Mouse (Mus musculus): ENCODE results near the gene Siae. TPM values are rescaled to one million over a fixed set of nuclear protein-coding genes. Genes with fewer than 3 reads are reported as not detected.
A peak's percentile ranks its signal among the peaks of the same experiment; 100 is the strongest.

The Siae gene
- polyA plus RNA-seq, 1 experiment from 2014 or later = 5.5 TPM

DNA sequence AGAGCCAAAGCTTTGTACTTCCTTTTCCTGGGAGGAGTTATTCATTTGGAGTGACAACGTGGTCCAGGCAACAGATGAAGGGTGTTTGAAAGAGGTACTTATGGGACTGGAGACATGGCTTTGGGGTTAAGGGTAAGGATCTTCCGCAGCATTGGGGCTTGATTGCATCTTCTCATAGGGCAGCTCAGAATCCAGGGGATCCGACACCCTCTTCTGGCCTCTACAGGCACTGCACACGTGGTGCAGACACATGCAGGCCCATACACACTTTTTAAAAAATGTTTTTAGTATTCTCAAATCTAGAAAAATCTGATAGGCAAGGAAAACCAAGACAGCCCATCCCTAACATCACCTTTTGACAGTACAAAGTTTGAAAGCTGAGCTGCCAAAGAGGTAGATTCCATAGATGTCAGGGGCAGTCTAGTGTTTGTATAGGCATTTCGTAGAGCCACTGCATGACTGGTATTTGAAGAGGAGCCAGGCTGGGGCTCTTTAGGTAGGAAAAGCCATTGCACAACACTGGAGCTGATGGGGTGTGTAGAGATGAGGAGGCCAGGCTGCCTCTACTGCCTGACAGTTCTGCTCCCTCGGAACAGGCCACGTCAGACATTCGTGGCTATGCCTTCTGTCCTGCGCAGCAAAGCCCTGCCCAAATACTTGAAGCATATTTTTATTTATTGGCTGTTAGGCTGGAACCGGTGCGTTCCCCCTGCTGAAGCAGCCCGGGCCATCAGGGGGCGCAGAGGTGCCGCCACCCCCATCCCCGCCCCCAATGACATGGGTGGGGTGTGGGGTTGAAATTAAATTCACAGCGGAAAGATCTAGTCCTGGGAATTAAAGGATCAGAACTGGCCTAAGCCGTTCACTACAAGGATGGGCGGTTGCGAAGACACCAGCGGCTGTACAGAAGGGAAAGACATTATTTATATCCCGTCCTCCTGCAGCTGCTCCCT, 28.8 kb upstream of the Siae start:
- no peak overlapping the region for H3K27ac ChIP-seq (ENCODE audit: low read length)
- H3K9ac ChIP-seq (ENCODE audit: low read depth, low read length) = no peak overlapping the region
- peaks cover 3% of the 10 kb centered on the region for H3K4me1 ChIP-seq (ENCODE audit: control insufficient read depth, low read depth, low read length)
- H3K9me3 ChIP-seq (replicated peaks; ENCODE audit: control insufficient read depth, low read length) = no peaks in the 10 kb centered on the region
- whole genome bisulfite sequencing (ENCODE audit: insufficient replicate concordance) = 22% methylated on average over 21 of the region's 21 CpGs
- no peaks in the 10 kb centered on the region; the same call in 1 of the 2 replicates for H3K36me3 ChIP-seq (ENCODE audit: control insufficient read depth, insufficient read depth)
- peak overlapping the region; percentile 41 for H3K4me2 ChIP-seq (ENCODE audit: low read depth, low read length)
- H3K4me3 ChIP-seq (ENCODE audit: low read depth, low read length) = peak overlapping the region; percentile 20
- no peak for ATAC-seq (ENCODE audit: low read depth)
- peaks cover 52% of the 10 kb centered on the region for H3K27me3 ChIP-seq (ENCODE audit: control insufficient read depth, insufficient read depth, low read depth, low read length)

DNA sequence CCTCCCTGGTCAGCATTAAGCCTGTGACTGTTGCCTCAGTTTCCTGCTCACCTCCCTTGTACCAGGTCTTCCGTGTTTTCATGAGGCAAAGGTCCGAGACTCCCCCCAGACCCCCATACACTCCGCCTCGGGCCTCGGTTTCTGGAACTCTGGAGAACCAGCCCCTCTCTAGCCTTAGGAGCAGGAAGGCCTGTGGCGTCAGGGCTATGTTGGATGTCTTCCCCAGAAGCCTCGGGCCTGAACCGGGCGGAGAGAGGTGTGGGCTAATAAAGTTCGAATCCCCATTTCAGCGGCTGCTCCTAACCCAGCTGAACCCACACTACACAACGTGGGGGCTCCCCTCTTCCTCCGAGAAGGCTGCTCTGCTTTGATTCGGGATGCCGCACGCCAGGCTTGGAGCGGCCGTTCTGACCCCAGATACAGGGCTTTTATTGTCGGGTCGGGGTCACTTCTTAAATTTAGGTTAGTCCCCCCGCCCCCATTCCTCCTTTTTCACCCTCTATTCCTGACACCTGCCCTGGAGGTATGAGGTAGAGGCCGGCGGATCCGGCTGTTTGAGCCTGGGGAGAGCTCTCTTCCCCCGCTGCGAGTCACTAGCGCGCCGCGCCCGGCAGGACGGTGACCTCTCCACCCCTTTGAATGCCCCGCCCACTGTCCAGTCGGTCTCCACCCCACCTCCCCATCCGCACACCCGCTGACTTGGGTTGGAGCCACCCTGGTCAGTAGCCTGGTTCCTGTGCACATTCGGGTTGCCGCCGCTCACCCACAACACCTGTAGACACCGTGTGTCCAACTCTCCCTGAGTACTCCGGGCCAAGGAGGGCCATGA, 27.9 kb upstream of the Siae start, which contains the start of gene Esam:
Gene Esam (plus strand): TSS at position 683 of the 829 bp plus-strand sequence.
- H3K27me3 ChIP-seq (ENCODE audit: control insufficient read depth, insufficient read depth, low read depth, low read length) = peaks cover 54% of the 10 kb centered on the region
- peaks cover 3% of the 10 kb centered on the region for H3K4me1 ChIP-seq (ENCODE audit: control insufficient read depth, low read depth, low read length)
- H3K36me3 ChIP-seq (ENCODE audit: control insufficient read depth, insufficient read depth) = no peaks in the 10 kb centered on the region; the same call in 1 of the 2 replicates
- ATAC-seq (ENCODE audit: low read depth) = peak; percentile 64
- H3K4me3 ChIP-seq (ENCODE audit: low read depth, low read length) = peak within 1 kb of the TSS; percentile 20
- H3K27ac ChIP-seq (ENCODE audit: low read length) = no peak within 1 kb of the TSS
- H3K4me2 ChIP-seq (ENCODE audit: low read depth, low read length) = peak within 1 kb of the TSS; percentile 41
- H3K9ac ChIP-seq (ENCODE audit: low read depth, low read length) = no peak within 1 kb of the TSS
- 3% methylated on average over 41 of the region's 41 CpGs for WGBS (ENCODE audit: insufficient replicate concordance)
- no peaks in the 10 kb centered on the region for H3K9me3 ChIP-seq (replicated peaks; ENCODE audit: control insufficient read depth, low read length)

DNA sequence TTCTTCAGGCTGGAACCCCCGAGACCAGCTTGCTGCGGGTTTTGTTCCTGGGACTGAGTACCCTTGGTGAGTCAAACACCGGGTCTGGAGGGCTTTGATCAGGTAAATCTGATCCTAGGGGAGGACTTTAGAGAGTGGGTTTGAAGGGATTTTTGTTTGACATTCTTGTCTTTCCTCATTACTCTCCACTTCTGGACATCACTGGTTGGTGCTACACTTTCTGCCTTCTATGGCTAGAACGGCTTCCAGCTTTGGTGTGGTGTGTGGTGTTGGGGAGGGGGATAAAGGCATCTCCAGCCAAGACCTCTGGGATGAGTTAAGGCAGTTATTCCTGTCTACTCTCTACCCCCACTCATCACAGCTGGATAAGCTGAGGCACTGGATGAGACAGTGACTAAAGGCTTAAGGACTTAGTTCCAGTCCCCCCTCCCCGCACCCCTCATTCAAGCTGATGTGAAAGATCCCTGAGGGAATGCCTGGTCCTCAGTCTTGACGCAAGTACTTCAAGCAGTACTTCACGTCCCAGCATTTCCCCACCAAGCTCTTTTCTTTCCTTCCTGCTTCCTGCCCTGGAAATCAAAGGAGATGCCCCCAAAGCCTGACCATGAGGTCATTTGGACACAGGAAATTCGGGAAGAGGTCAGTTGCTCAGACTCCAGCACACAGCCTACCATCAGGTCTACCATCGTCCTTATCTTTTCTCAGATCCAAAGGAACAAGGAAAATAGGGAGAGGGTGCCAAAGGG, 27.1 kb upstream of the Siae start:
- Histone ChIP-seq H3K4me2 (ENCODE audit: low read depth, low read length) (no peak overlapping the region), H3K27me3 (ENCODE audit: control insufficient read depth, insufficient read depth, low read depth, low read length) (peaks cover 54% of the 10 kb centered on the region), H3K9ac (ENCODE audit: low read depth, low read length) (no peak overlapping the region), H3K4me3 (ENCODE audit: low read depth, low read length) (peak overlapping the region; percentile 20), H3K27ac (ENCODE audit: low read length) (no peak overlapping the region), H3K4me1 (ENCODE audit: control insufficient read depth, low read depth, low read length) (peaks cover 3% of the 10 kb centered on the region), H3K36me3 (ENCODE audit: control insufficient read depth, insufficient read depth) (no peaks in the 10 kb centered on the region), H3K9me3 (replicated peaks; ENCODE audit: control insufficient read depth, low read length) (no peaks in the 10 kb centered on the region)
- no peak for ATAC-seq (ENCODE audit: low read depth)
- 20% methylated on average over 9 of the region's 9 CpGs for WGBS (ENCODE audit: insufficient replicate concordance)

DNA sequence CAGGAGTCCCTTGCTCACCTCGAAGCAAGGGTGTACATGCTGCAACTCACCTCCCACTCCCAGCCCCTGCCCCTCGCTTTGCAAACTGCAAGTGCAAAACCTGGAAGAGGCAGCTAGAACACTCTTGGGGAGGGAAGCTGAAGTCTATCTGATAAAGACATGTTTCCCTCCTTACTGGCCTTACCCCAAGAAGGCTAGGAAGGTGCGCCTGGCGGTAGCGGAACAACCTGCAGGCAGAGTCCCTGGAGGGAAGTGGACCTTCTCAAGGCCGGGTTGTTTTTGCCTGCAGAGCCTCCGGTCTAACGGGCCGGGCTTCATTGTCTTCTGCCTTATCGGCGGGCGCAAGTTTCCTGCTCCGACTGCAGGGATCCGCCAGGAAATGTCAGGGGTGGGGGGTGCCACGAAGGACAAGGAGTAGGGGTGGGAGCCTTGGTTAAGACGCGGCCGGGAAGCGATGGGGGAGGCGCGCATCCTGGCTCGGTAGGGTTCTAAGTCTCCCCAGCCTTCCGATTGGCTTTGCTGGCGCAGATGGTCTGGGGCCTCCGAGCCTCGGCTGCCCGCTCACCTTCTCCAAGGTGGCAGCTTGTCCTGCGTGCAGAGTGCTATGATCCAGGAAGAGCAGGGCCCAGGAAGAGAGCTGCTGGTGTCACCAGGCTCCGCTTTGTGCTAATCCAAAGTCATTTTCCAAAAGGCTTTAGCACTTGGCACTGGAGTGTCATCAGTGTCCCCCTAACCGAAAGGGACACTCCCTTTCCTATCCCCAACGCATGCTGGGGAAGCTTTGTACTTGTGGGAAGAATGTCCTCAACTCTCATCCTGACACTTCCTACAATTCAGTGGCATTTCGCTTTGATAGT, 25.2 kb upstream of the Siae start:
- WGBS (ENCODE audit: insufficient replicate concordance) = 1% methylated on average over 32 of the region's 32 CpGs
- peak; percentile 49 for ATAC-seq (ENCODE audit: low read depth)
- H3K27me3 ChIP-seq (ENCODE audit: control insufficient read depth, insufficient read depth, low read depth, low read length) = peaks cover 54% of the 10 kb centered on the region
- no peaks in the 10 kb centered on the region for H3K9me3 ChIP-seq (replicated peaks; ENCODE audit: control insufficient read depth, low read length)
- no peak overlapping the region for H3K9ac ChIP-seq (ENCODE audit: low read depth, low read length)
- H3K4me2 ChIP-seq (ENCODE audit: low read depth, low read length) = peak overlapping the region; percentile 56
- H3K36me3 ChIP-seq (ENCODE audit: control insufficient read depth, insufficient read depth) = no peaks in the 10 kb centered on the region
- H3K27ac ChIP-seq (ENCODE audit: low read length) = 0 out of 2 replicates have a peak overlapping the region, but pooled peaks have one; percentile 3
- peak overlapping the region; percentile 36 for H3K4me3 ChIP-seq (ENCODE audit: low read depth, low read length)
- peaks cover 3% of the 10 kb centered on the region for H3K4me1 ChIP-seq (ENCODE audit: control insufficient read depth, low read depth, low read length)

DNA sequence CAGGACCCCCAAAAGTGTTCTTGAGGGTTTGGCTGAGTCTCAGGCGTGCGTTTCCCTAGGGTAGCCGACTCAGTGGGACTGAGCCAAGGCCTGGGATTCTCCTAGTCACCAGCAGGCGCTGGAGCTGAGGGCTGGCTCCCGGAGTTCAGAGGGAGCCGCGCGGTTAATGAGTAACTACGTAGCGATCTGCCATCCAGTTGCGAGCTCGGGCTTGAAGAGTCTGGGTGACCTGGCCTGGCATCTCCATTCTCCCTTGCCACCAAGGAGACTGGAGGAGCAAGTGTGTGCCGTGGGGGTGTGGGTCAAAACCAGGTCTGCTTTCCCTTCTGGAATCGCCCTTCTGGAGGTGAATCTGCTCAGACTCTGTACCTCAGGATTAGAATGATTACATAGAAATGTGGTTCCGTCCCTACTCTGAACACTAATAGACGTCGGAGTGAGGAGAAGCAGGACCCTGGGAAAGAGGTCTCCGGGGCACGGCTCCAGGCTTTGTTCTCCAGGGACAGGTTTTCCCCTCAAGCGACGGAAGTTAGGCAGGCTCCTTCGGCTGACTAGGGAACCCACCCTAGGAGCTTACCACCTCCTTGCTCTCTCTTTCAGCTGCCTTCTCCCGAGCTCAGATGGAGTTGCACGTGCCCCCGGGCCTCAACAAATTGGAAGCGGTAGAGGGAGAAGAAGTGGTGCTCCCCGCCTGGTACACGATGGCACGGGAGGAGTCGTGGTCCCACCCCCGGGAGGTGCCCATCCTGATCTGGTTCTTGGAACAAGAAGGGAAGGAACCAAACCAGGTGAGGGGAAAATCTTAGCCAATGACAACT, 24.4 kb upstream of the Siae start:
- peaks cover 54% of the 10 kb centered on the region for H3K27me3 ChIP-seq (ENCODE audit: control insufficient read depth, insufficient read depth, low read depth, low read length)

DNA sequence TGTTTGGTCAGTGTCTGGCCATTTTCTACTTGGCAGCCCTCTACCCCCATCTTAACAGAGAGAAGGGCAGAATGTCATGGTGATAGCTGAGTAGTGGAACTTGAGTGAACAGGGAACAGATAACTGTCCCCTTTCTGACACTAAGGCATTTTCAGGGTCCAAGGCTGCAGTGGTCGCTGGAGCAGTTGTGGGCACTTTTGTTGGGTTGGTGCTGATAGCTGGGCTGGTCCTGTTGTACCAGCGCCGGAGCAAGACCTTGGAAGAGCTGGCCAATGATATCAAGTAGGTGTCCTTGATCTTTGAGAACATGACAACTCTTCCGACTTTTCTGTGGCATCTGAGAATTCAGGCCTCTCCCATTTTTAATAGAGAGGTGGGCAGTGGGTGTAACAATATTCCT, 18.6 kb upstream of the Siae start:
- no peak overlapping the region for H3K27ac ChIP-seq (ENCODE audit: low read length)
- no peaks in the 10 kb centered on the region for H3K9me3 ChIP-seq (replicated peaks; ENCODE audit: control insufficient read depth, low read length)
- H3K36me3 ChIP-seq (ENCODE audit: control insufficient read depth, insufficient read depth) = no peaks in the 10 kb centered on the region
- WGBS (ENCODE audit: insufficient replicate concordance) = 62% methylated on average over 4 of the region's 4 CpGs
- no peak for ATAC-seq (ENCODE audit: low read depth)
- H3K4me2 ChIP-seq (ENCODE audit: low read depth, low read length) = no peak overlapping the region
- H3K9ac ChIP-seq (ENCODE audit: low read depth, low read length) = no peak overlapping the region
- peaks cover 1% of the 10 kb centered on the region; the same call in 1 of the 2 replicates for H3K27me3 ChIP-seq (ENCODE audit: control insufficient read depth, insufficient read depth, low read depth, low read length)
- H3K4me1 ChIP-seq (ENCODE audit: control insufficient read depth, low read depth, low read length) = no peaks in the 10 kb centered on the region
- H3K4me3 ChIP-seq (ENCODE audit: low read depth, low read length) = no peak overlapping the region

More for the DNA sequence above, 24.4 kb upstream of the Siae start:
- Histone ChIP-seq H3K4me2 (ENCODE audit: low read depth, low read length) (peak overlapping the region; percentile 56), H3K27ac (ENCODE audit: low read length) (no peak overlapping the region), H3K9ac (ENCODE audit: low read depth, low read length) (no peak overlapping the region), H3K4me3 (ENCODE audit: low read depth, low read length) (peak overlapping the region; percentile 36), H3K9me3 (replicated peaks; ENCODE audit: control insufficient read depth, low read length) (no peaks in the 10 kb centered on the region), H3K36me3 (ENCODE audit: control insufficient read depth, insufficient read depth) (no peaks in the 10 kb centered on the region), H3K4me1 (ENCODE audit: control insufficient read depth, low read depth, low read length) (peaks cover 3% of the 10 kb centered on the region)
- WGBS (ENCODE audit: insufficient replicate concordance) = 8% methylated on average over 31 of the region's 31 CpGs
- ATAC-seq (ENCODE audit: low read depth) = peak; percentile 58

DNA sequence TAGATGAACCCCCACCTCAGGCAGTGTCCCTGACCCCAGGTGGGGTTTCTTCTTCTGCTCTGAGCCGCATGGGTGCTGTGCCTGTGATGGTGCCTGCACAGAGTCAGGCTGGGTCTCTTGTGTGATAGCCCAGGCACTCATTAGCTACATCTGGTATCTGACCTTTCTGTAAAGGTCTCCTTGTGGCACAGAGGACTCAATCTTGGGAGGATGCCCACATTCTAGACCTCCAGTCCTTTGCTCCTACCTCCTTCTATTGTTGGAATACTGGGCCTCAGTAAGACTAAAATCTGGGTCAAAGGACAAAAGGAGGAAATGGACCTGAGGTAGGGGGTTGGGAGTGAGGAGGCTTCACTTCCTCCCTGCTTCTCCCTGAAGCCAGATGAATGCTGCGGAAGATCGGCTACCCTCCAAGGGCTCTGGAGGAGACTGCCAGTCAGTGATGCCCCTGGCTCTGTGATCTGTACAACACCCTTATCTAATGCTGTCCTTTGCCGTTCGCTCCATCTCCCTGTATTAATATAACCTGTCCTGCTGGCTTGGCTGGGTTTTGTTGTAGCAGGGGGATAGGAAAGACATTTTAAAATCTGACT, 17.7 kb upstream of the Siae start:
- Histone ChIP-seq H3K4me2 (ENCODE audit: low read depth, low read length) (no peak overlapping the region), H3K4me3 (ENCODE audit: low read depth, low read length) (no peak overlapping the region), H3K27ac (ENCODE audit: low read length) (no peak overlapping the region), H3K4me1 (ENCODE audit: control insufficient read depth, low read depth, low read length) (no peaks in the 10 kb centered on the region), H3K9ac (ENCODE audit: low read depth, low read length) (no peak overlapping the region), H3K27me3 (ENCODE audit: control insufficient read depth, insufficient read depth, low read depth, low read length) (no peaks in the 10 kb centered on the region; the same call in 1 of the 2 replicates), H3K36me3 (ENCODE audit: control insufficient read depth, insufficient read depth) (no peaks in the 10 kb centered on the region), H3K9me3 (replicated peaks; ENCODE audit: control insufficient read depth, low read length) (no peaks in the 10 kb centered on the region)
- ATAC-seq (ENCODE audit: low read depth) = no peak
- WGBS (ENCODE audit: insufficient replicate concordance) = 61% methylated on average over 5 of the region's 5 CpGs
